Mouse (Mus musculus): ENCODE data around the gene Slc35f3. TPM values are rescaled to one million over a fixed set of nuclear protein-coding genes. Genes with fewer than 3 reads are reported as not detected.
A peak's percentile ranks its signal among the peaks of the same experiment; 100 is the strongest.

Gene Slc35f3
- total and polyA plus RNA-seq, 2 experiments, result not detected

- H3K27ac ChIP-seq (replicated peaks; ENCODE audit: insufficient read depth, low read depth, low read length), result no peak overlapping the region
- H3K4me3 ChIP-seq (ENCODE audit: insufficient read depth, low read depth, low read length), result no peak overlapping the region
- peaks cover 3% of the 10 kb centered on the region for H3K4me1 ChIP-seq (ENCODE audit: control insufficient read depth, insufficient read depth, low read length)
- H3K79me2 ChIP-seq (ENCODE audit: control insufficient read depth, insufficient read depth, low read length), result no peaks in the 10 kb centered on the region
- H3K27me3 ChIP-seq (ENCODE audit: control insufficient read depth, insufficient read depth, low read length), result peaks cover 3% of the 10 kb centered on the region; the same call in 1 of the 2 replicates
- 90% methylated on average over 9 of the region's 9 CpGs for WGBS
- no peak overlapping the region for H3K9ac ChIP-seq (ENCODE audit: low read depth, low read length)
- DNase-seq (ENCODE audit: extremely low read depth, low read depth, low spot score), result no peak
- no peak for TF ChIP-seq POLR2A (IDR thresholded peaks at IDR 0.05; ENCODE audit: extremely low read depth, insufficient read depth, low read length)
- no peak for TF ChIP-seq CTCF (IDR thresholded peaks at IDR 0.05; ENCODE audit: low read depth, low read length)
- no peaks in the 10 kb centered on the region for H3K36me3 ChIP-seq (ENCODE audit: control insufficient read depth, insufficient read depth, low read length)
Measured at GRCm38 (mm10) chr8:126307164-126307563, 8.8 kb downstream of the Slc35f3 start.

GRCm38 (mm10) chr8:126309015-126309414, 10.7 kb downstream of the Slc35f3 start:
- DNase-seq (ENCODE audit: extremely low read depth, low read depth, low spot score), result peak; percentile 61

GRCm38 (mm10) chr8:126324931-126325330, 26.6 kb downstream of the Slc35f3 start:
- no peak for DNase-seq (ENCODE audit: extremely low read depth, low read depth, low spot score)
- H3K4me1 ChIP-seq (ENCODE audit: control insufficient read depth, insufficient read depth, low read length), result no peaks in the 10 kb centered on the region
- H3K27me3 ChIP-seq (ENCODE audit: control insufficient read depth, insufficient read depth, low read length), result no peaks in the 10 kb centered on the region; the same call in 1 of the 2 replicates
- no peak overlapping the region for H3K27ac ChIP-seq (replicated peaks; ENCODE audit: insufficient read depth, low read depth, low read length)
- H3K79me2 ChIP-seq (ENCODE audit: control insufficient read depth, insufficient read depth, low read length), result no peaks in the 10 kb centered on the region
- no peaks in the 10 kb centered on the region for H3K36me3 ChIP-seq (ENCODE audit: control insufficient read depth, insufficient read depth, low read length)
- no peak overlapping the region for H3K9ac ChIP-seq (ENCODE audit: low read depth, low read length)
- no peak for TF ChIP-seq CTCF (IDR thresholded peaks at IDR 0.05; ENCODE audit: low read depth, low read length)
- TF ChIP-seq POLR2A (IDR thresholded peaks at IDR 0.05; ENCODE audit: extremely low read depth, insufficient read depth, low read length), result no peak
- no peak overlapping the region for H3K4me3 ChIP-seq (ENCODE audit: insufficient read depth, low read depth, low read length)
- 61% methylated on average over 2 of the region's 2 CpGs for WGBS

More at GRCm38 (mm10) chr8:126309015-126309414, 10.7 kb downstream of the Slc35f3 start:
- TF ChIP-seq POLR2A (IDR thresholded peaks at IDR 0.05; ENCODE audit: extremely low read depth, insufficient read depth, low read length) (no peak), CTCF (IDR thresholded peaks at IDR 0.05; ENCODE audit: low read depth, low read length) (no peak)
- no peak overlapping the region for H3K9ac ChIP-seq (ENCODE audit: low read depth, low read length)
- H3K36me3 ChIP-seq (ENCODE audit: control insufficient read depth, insufficient read depth, low read length), result no peaks in the 10 kb centered on the region
- H3K4me3 ChIP-seq (ENCODE audit: insufficient read depth, low read depth, low read length), result no peak overlapping the region
- peaks cover 3% of the 10 kb centered on the region for H3K4me1 ChIP-seq (ENCODE audit: control insufficient read depth, insufficient read depth, low read length)
- H3K27ac ChIP-seq (replicated peaks; ENCODE audit: insufficient read depth, low read depth, low read length), result no peak overlapping the region
- no peaks in the 10 kb centered on the region for H3K27me3 ChIP-seq (ENCODE audit: control insufficient read depth, insufficient read depth, low read length)
- H3K79me2 ChIP-seq (ENCODE audit: control insufficient read depth, insufficient read depth, low read length), result no peaks in the 10 kb centered on the region
- 3% methylated on average over 1 of the region's 1 CpGs for WGBS

GRCm38 (mm10) chr8:126326136-126326535, 27.8 kb downstream of the Slc35f3 start:
- 58% methylated on average over 1 of the region's 1 CpGs for WGBS
- Histone ChIP-seq H3K9ac (ENCODE audit: low read depth, low read length) (no peak overlapping the region), H3K27ac (replicated peaks; ENCODE audit: insufficient read depth, low read depth, low read length) (no peak overlapping the region), H3K4me1 (ENCODE audit: control insufficient read depth, insufficient read depth, low read length) (no peaks in the 10 kb centered on the region), H3K79me2 (ENCODE audit: control insufficient read depth, insufficient read depth, low read length) (no peaks in the 10 kb centered on the region), H3K4me3 (ENCODE audit: insufficient read depth, low read depth, low read length) (no peak overlapping the region), H3K27me3 (ENCODE audit: control insufficient read depth, insufficient read depth, low read length) (no peaks in the 10 kb centered on the region; the same call in 1 of the 2 replicates), H3K36me3 (ENCODE audit: control insufficient read depth, insufficient read depth, low read length) (no peaks in the 10 kb centered on the region)
- TF ChIP-seq CTCF (IDR thresholded peaks at IDR 0.05; ENCODE audit: low read depth, low read length), result no peak
- TF ChIP-seq POLR2A (IDR thresholded peaks at IDR 0.05; ENCODE audit: extremely low read depth, insufficient read depth, low read length), result no peak
- DNase-seq (ENCODE audit: extremely low read depth, low read depth, low spot score), result no peak

- Histone ChIP-seq H3K36me3 (ENCODE audit: control insufficient read depth, insufficient read depth, low read length) (no peaks in the 10 kb centered on the region), H3K4me3 (ENCODE audit: insufficient read depth, low read depth, low read length) (no peak overlapping the region), H3K4me1 (ENCODE audit: control insufficient read depth, insufficient read depth, low read length) (no peaks in the 10 kb centered on the region), H3K79me2 (ENCODE audit: control insufficient read depth, insufficient read depth, low read length) (no peaks in the 10 kb centered on the region), H3K27me3 (ENCODE audit: control insufficient read depth, insufficient read depth, low read length) (no peaks in the 10 kb centered on the region), H3K9ac (ENCODE audit: low read depth, low read length) (no peak overlapping the region), H3K27ac (replicated peaks; ENCODE audit: insufficient read depth, low read depth, low read length) (no peak overlapping the region)
- TF ChIP-seq CTCF (IDR thresholded peaks at IDR 0.05; ENCODE audit: low read depth, low read length) (no peak), POLR2A (IDR thresholded peaks at IDR 0.05; ENCODE audit: extremely low read depth, insufficient read depth, low read length) (no peak)
- no peak for DNase-seq (ENCODE audit: extremely low read depth, low read depth, low spot score)
- WGBS, result 73% methylated on average over 8 of the region's 8 CpGs
Measured at GRCm38 (mm10) chr8:126326731-126327130, 28.4 kb downstream of the Slc35f3 start.

- no peaks in the 10 kb centered on the region for H3K79me2 ChIP-seq (ENCODE audit: control insufficient read depth, insufficient read depth, low read length)
- TF ChIP-seq POLR2A (IDR thresholded peaks at IDR 0.05; ENCODE audit: extremely low read depth, insufficient read depth, low read length), result no peak
- TF ChIP-seq CTCF (IDR thresholded peaks at IDR 0.05; ENCODE audit: low read depth, low read length), result no peak
- H3K27me3 ChIP-seq (ENCODE audit: control insufficient read depth, insufficient read depth, low read length), result no peaks in the 10 kb centered on the region
- no peaks in the 10 kb centered on the region for H3K36me3 ChIP-seq (ENCODE audit: control insufficient read depth, insufficient read depth, low read length)
- no peaks in the 10 kb centered on the region for H3K4me1 ChIP-seq (ENCODE audit: control insufficient read depth, insufficient read depth, low read length)
- DNase-seq (ENCODE audit: extremely low read depth, low read depth, low spot score), result no peak
- no peak overlapping the region for H3K4me3 ChIP-seq (ENCODE audit: insufficient read depth, low read depth, low read length)
- no peak overlapping the region for H3K9ac ChIP-seq (ENCODE audit: low read depth, low read length)
- WGBS, result 52% methylated on average over 5 of the region's 5 CpGs
- H3K27ac ChIP-seq (replicated peaks; ENCODE audit: insufficient read depth, low read depth, low read length), result no peak overlapping the region
Measured at GRCm38 (mm10) chr8:126327786-126328185, 29.4 kb downstream of the Slc35f3 start.

Data from liver, adult 2 months (tissue).